Mouse (Mus musculus) gastrocnemius, adult 8-10 months (tissue): ENCODE data around the gene Gm47969. TPM values are rescaled to one million over a fixed set of nuclear protein-coding genes. Genes with fewer than 3 reads are reported as not detected.

Experiments used
- DNase-seq, 2 experiments: peaks; one replicate each; pipeline ENCODE4 v3.0.0; 2022; ENCODE audit warnings: low spot score in 2 of 2
- total RNA-seq, 4 experiments: library from RNA; stranded (reverse); gene quantifications; 2 replicates each; pipeline ENCODE4 v1.2.4; 2022

Gm47969 gene
- total RNA-seq, 4 experiments from 2014 or later, result not detected

DNA sequence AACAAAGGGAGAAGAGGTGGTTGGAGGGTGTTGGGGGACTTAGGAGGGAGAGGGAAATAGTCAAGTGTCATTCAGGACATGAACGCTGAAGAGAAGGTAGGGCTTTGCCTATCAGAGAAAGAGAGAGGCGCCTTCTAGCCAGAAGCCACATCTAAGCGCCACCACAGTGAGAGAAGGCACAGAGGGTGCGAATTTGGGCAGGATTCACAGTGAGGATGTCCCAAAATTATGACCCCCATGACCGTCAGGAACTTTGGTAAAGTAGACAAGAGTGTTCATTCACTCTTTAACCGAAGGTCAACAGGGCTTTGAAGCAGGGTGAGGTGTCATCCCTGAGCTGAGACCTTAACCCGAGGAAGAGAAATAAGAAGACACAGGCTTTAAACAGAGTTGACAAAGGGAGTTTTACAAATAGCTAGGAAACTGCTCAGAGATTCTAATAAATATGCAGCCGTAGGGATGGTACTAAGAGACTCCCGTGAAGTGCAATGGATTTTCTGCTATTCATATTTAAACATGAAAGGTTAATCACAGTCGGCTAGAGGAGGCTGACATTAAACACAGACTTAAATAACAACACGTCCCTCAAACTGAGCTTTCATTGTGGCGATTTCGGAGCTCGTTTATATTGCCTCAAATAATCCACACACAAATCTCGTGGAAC is 30.9 kb downstream of the Gm47969 start:
- DNase-seq, result no peak

- DNase-seq, result no peak
Measured at GRCm38 (mm10) chr1:83076190-83076917, 31.6 kb downstream of the Gm47969 start.

DNA sequence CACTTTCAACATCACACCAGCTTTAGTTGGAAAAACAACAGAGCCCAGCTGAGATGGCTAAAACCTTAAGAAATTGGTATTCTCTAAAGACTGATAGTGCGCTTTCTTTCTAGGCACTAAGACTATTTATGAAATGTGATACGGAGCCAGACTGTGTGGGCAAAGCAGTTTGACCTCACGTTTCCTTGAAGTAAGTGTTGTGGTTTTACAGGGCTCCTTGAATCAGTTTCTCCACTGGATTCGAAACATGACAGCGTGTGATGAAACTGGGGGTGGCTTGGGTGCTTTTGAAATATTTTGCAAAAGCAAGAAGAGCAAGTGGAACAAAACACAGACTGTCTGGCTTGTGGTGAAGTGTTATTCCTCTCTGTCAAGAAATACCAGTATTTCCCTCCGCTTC is 32.3 kb downstream of the Gm47969 start:
- DNase-seq, result no peak

GRCm38 (mm10) chr1:83084790-83085189 is 40.1 kb downstream of the Gm47969 start:
- no peak for DNase-seq

- no peak for DNase-seq
Measured at GRCm38 (mm10) chr1:83091268-83091667, 46.5 kb downstream of the Gm47969 start.

Other genes starting within 250 kb of the Gm47969 start
- gene Agfg1, start 205.4 kb upstream of the Gm47969 start, total RNA-seq, result 10 to 100 TPM; 22.0 to 24.1 (median 23.1) TPM
- gene A030005L19Rik, start 131.6 kb upstream of the Gm47969 start, total RNA-seq, result not detected
- not detected for gene A030014E15Rik, start 120.0 kb upstream of the Gm47969 start, total RNA-seq
- gene Gm6217, start 113.5 kb upstream of the Gm47969 start, total RNA-seq, result not detected
- not detected for gene A030003K21Rik, start 101.5 kb upstream of the Gm47969 start, total RNA-seq
- gene Gm7544, start 88.9 kb upstream of the Gm47969 start, total RNA-seq, result not detected
- not detected for gene Gm47955, start 84.6 kb upstream of the Gm47969 start, total RNA-seq
- gene Gm47959, start 44.4 kb upstream of the Gm47969 start, total RNA-seq, result not detected
- under 1 TPM in 1 of 4 experiments, not detected in 3; 0.27 TPM for gene Slc19a3, start 6.5 kb upstream of the Gm47969 start, total RNA-seq
- not detected for gene Krtap28-10, start 2.5 kb upstream of the Gm47969 start, total RNA-seq
- gene A030005K14Rik, start 14.4 kb downstream of the Gm47969 start, total RNA-seq, result not detected
- not detected for gene Krtap28-13, start 16.0 kb downstream of the Gm47969 start, total RNA-seq
- not detected for gene Ccl20, start 71.8 kb downstream of the Gm47969 start, total RNA-seq
- gene Daw1, start 114.8 kb downstream of the Gm47969 start, total RNA-seq, result not detected